Mouse (Mus musculus): Measurements from ENCODE around the gene Frs2. TPM values are rescaled to one million over a fixed set of nuclear protein-coding genes. Genes with fewer than 3 reads are reported as not detected.

Gene Frs2
- polyA plus RNA-seq (2014; fragmentation: Illumina TruSeq; extraction: RNeasy Lipid Tissue Mini Kit (QIAGEN cat#74804); ENCODE audit: low read depth, low replicate concordance), result 27.1 TPM

GRCm38 (mm10) chr10:117148361-117149003 lies at the start of gene Frs2:
Gene Frs2 (minus strand): TSS chr10:117148534.

GRCm38 (mm10) chr10:117063254-117064021 lies 84.9 kb downstream of the Frs2 start, which contains the start of gene Cct2:
Gene Cct2 (minus strand): TSS chr10:117063814.

GRCm38 (mm10) chr10:117045175-117046056 lies 102.9 kb downstream of the Frs2 start, which contains the start of gene Lrrc10:
Gene Lrrc10 (plus strand): TSS chr10:117045341.

Other genes starting within 250 kb of the Frs2 start
- 119 TPM for gene Rab3ip, start 197.8 kb downstream of the Frs2 start, polyA plus RNA-seq (2014; fragmentation: Illumina TruSeq; extraction: RNeasy Lipid Tissue Mini Kit (QIAGEN cat#74804); ENCODE audit: low read depth, low replicate concordance)
- not detected for gene Gm10271, start 175.9 kb downstream of the Frs2 start, polyA plus RNA-seq (2014; fragmentation: Illumina TruSeq; extraction: RNeasy Lipid Tissue Mini Kit (QIAGEN cat#74804); ENCODE audit: low read depth, low replicate concordance)
- gene Best3, start 162.2 kb downstream of the Frs2 start, polyA plus RNA-seq (2014; fragmentation: Illumina TruSeq; extraction: RNeasy Lipid Tissue Mini Kit (QIAGEN cat#74804); ENCODE audit: low read depth, low replicate concordance), result 0.20 TPM
- not detected for gene Lrrc10, start 103.2 kb downstream of the Frs2 start, polyA plus RNA-seq (2014; fragmentation: Illumina TruSeq; extraction: RNeasy Lipid Tissue Mini Kit (QIAGEN cat#74804); ENCODE audit: low read depth, low replicate concordance)
- gene Cct2, start 84.7 kb downstream of the Frs2 start, polyA plus RNA-seq (2014; fragmentation: Illumina TruSeq; extraction: RNeasy Lipid Tissue Mini Kit (QIAGEN cat#74804); ENCODE audit: low read depth, low replicate concordance), result 164 TPM
- gene Yeats4, start 76.0 kb upstream of the Frs2 start, polyA plus RNA-seq (2014; fragmentation: Illumina TruSeq; extraction: RNeasy Lipid Tissue Mini Kit (QIAGEN cat#74804); ENCODE audit: low read depth, low replicate concordance), result 49.5 TPM
- not detected for gene 9530003J23Rik, start 90.2 kb upstream of the Frs2 start, polyA plus RNA-seq (2014; fragmentation: Illumina TruSeq; extraction: RNeasy Lipid Tissue Mini Kit (QIAGEN cat#74804); ENCODE audit: low read depth, low replicate concordance)
- gene Lyz2, start 133.8 kb upstream of the Frs2 start, polyA plus RNA-seq (2014; fragmentation: Illumina TruSeq; extraction: RNeasy Lipid Tissue Mini Kit (QIAGEN cat#74804); ENCODE audit: low read depth, low replicate concordance), result 20.3 TPM
- 0.49 TPM for gene Lyz1, start 144.3 kb upstream of the Frs2 start, polyA plus RNA-seq (2014; fragmentation: Illumina TruSeq; extraction: RNeasy Lipid Tissue Mini Kit (QIAGEN cat#74804); ENCODE audit: low read depth, low replicate concordance)
- gene Cpsf6, start 231.5 kb upstream of the Frs2 start, polyA plus RNA-seq (2014; fragmentation: Illumina TruSeq; extraction: RNeasy Lipid Tissue Mini Kit (QIAGEN cat#74804); ENCODE audit: low read depth, low replicate concordance), result 61.1 TPM

Data from kidney, adult 10 weeks (tissue).